Mouse (Mus musculus) midbrain, embryonic 13.5 days (tissue): ENCODE data around the gene Rps21. TPM values are rescaled to one million over a fixed set of nuclear protein-coding genes. Genes with fewer than 3 reads are reported as not detected.

Source experiments
- ATAC-seq: fragments of 200-750 bp; cut with Nextera tagmentation; 2 replicates; pipeline ENCODE4 v1.8.0; 2017; ENCODE audit warnings: mild to moderate bottlenecking, moderate TSS enrichment, moderate library complexity
- H3K27ac ChIP-seq: fragments of 300-500 bp; sonication (generic); 2 replicates; pipeline ENCODE4 v1.5.1; 2015; ENCODE audit warnings: inconsistent platforms, mild to moderate bottlenecking, moderate library complexity
- H3K27me3 ChIP-seq: fragments of 300-500 bp; sonication (generic); 2 replicates; pipeline ENCODE4 v1.6.1; 2015; ENCODE audit warnings: mild to moderate bottlenecking, inconsistent platforms
- H3K36me3 ChIP-seq: fragments of 300-500 bp; sonication (generic); 2 replicates; pipeline ENCODE4 v1.6.1; 2015; ENCODE audit warnings: mild to moderate bottlenecking, inconsistent platforms
- H3K4me1 ChIP-seq: fragments of 300-500 bp; sonication (generic); replicated peaks from 2 replicates; pipeline ENCODE4 v1.6.1; 2015; ENCODE audit warnings: inconsistent platforms
- H3K4me2 ChIP-seq: fragments of 300-500 bp; sonication (generic); replicated peaks from 2 replicates; pipeline ENCODE4 v1.6.1; 2015; ENCODE audit warnings: moderate library complexity, mild to moderate bottlenecking, inconsistent platforms
- H3K4me3 ChIP-seq: fragments of 300-500 bp; sonication (generic); replicated peaks from 2 replicates; pipeline ENCODE4 v1.5.1; 2015; ENCODE audit warnings: mild to moderate bottlenecking, inconsistent platforms
- H3K9ac ChIP-seq: fragments of 300-500 bp; sonication (generic); replicated peaks from 2 replicates; pipeline ENCODE4 v1.6.1; 2015; ENCODE audit warnings: mild to moderate bottlenecking, inconsistent platforms
- H3K9me3 ChIP-seq: fragments of 300-500 bp; sonication (generic); 2 replicates; pipeline ENCODE4 v1.6.1; 2016; ENCODE audit warnings: mild to moderate bottlenecking, inconsistent platforms
- WGBS: fragments of 180-500 bp; shearing (Covaris S2); methylation state at CpG from one replicate; pipeline ENCODE4 v1.1.7; 2015; 5-methylcytosine and 5-hydroxymethylcytosine counted together
- polyA plus RNA-seq: library from polyadenylated mRNA; unstranded; fragments of >200 nt; fragmentation: Nextera tagmentation; extraction: Ambion mirVana; gene quantifications from 2 replicates; pipeline ENCODE4 v1.2.1, GENCODE M21; 2015

Gene Rps21
- polyA plus RNA-seq, 1 experiment from 2014 or later: 448 TPM

GRCm38 (mm10) chr2:180233101-180233904 lies 23.9 kb upstream of the Rps21 start:
- Histone ChIP-seq H3K4me2 (no peak overlapping the region), H3K4me1 (peaks cover 4% of the 10 kb centered on the region), H3K27ac (no peak overlapping the region), H3K9ac (no peak overlapping the region), H3K36me3 (no peaks in the 10 kb centered on the region), H3K27me3 (no peaks in the 10 kb centered on the region), H3K9me3 (no peaks in the 10 kb centered on the region), H3K4me3 (no peak overlapping the region)
- 88% methylated on average over 7 of the region's 7 CpGs for WGBS
- no peak for ATAC-seq

GRCm38 (mm10) chr2:180234353-180234752 lies 22.8 kb upstream of the Rps21 start:
- H3K27ac ChIP-seq: no peak overlapping the region
- H3K9me3 ChIP-seq: no peaks in the 10 kb centered on the region
- H3K9ac ChIP-seq: no peak overlapping the region
- no peaks in the 10 kb centered on the region for H3K27me3 ChIP-seq
- ATAC-seq: no peak
- no peaks in the 10 kb centered on the region for H3K4me1 ChIP-seq
- H3K4me2 ChIP-seq: no peak overlapping the region
- 92% methylated on average over 8 of the region's 8 CpGs for WGBS
- no peaks in the 10 kb centered on the region for H3K36me3 ChIP-seq
- H3K4me3 ChIP-seq: no peak overlapping the region

- Histone ChIP-seq H3K27me3 (no peaks in the 10 kb centered on the region), H3K36me3 (no peaks in the 10 kb centered on the region), H3K27ac (no peak overlapping the region), H3K9me3 (no peaks in the 10 kb centered on the region), H3K4me1 (no peaks in the 10 kb centered on the region), H3K4me2 (no peak overlapping the region), H3K9ac (no peak overlapping the region), H3K4me3 (no peak overlapping the region)
- 55% methylated on average over 6 of the region's 6 CpGs for WGBS
- ATAC-seq: no peak
Observed at GRCm38 (mm10) chr2:180234980-180235379, 22.2 kb upstream of the Rps21 start.

- ATAC-seq: no peak
- no peak overlapping the region for H3K9ac ChIP-seq
- no peak overlapping the region for H3K27ac ChIP-seq
- H3K4me3 ChIP-seq: no peak overlapping the region
- no peaks in the 10 kb centered on the region for H3K9me3 ChIP-seq
- no peaks in the 10 kb centered on the region for H3K4me1 ChIP-seq
- H3K36me3 ChIP-seq: no peaks in the 10 kb centered on the region
- WGBS: 91% methylated on average over 4 of the region's 4 CpGs
- no peak overlapping the region for H3K4me2 ChIP-seq
- no peaks in the 10 kb centered on the region for H3K27me3 ChIP-seq
Observed at GRCm38 (mm10) chr2:180235788-180236187, 21.4 kb upstream of the Rps21 start.

GRCm38 (mm10) chr2:180236500-180236899 lies 20.7 kb upstream of the Rps21 start:
- Histone ChIP-seq H3K27me3 (no peaks in the 10 kb centered on the region), H3K27ac (no peak overlapping the region), H3K9me3 (no peaks in the 10 kb centered on the region), H3K4me2 (no peak overlapping the region), H3K36me3 (no peaks in the 10 kb centered on the region), H3K4me1 (no peaks in the 10 kb centered on the region), H3K9ac (no peak overlapping the region), H3K4me3 (no peak overlapping the region)
- no peak for ATAC-seq
- WGBS: 59% methylated on average over 2 of the region's 3 CpGs

GRCm38 (mm10) chr2:180236930-180237329 lies 20.2 kb upstream of the Rps21 start:
- Histone ChIP-seq H3K9me3 (peaks cover 4% of the 10 kb centered on the region; the same call in 1 of the 2 replicates), H3K4me1 (no peaks in the 10 kb centered on the region), H3K4me3 (no peak overlapping the region), H3K27ac (no peak overlapping the region), H3K27me3 (no peaks in the 10 kb centered on the region), H3K36me3 (no peaks in the 10 kb centered on the region), H3K4me2 (no peak overlapping the region), H3K9ac (no peak overlapping the region)
- WGBS: 88% methylated on average over 3 of the region's 3 CpGs
- ATAC-seq: no peak

GRCm38 (mm10) chr2:180237601-180238345 lies 19.4 kb upstream of the Rps21 start:
- Histone ChIP-seq H3K9ac (no peak overlapping the region), H3K4me1 (no peaks in the 10 kb centered on the region), H3K4me2 (no peak overlapping the region), H3K27me3 (no peaks in the 10 kb centered on the region), H3K9me3 (peaks cover 4% of the 10 kb centered on the region; the same call in 1 of the 2 replicates), H3K4me3 (no peak overlapping the region), H3K27ac (no peak overlapping the region), H3K36me3 (no peaks in the 10 kb centered on the region)
- WGBS: 93% methylated on average over 7 of the region's 7 CpGs
- no peak for ATAC-seq

GRCm38 (mm10) chr2:180238591-180238990 lies 18.6 kb upstream of the Rps21 start:
- Histone ChIP-seq H3K9ac (no peak overlapping the region), H3K27me3 (no peaks in the 10 kb centered on the region), H3K4me2 (no peak overlapping the region), H3K27ac (no peak overlapping the region), H3K4me3 (no peak overlapping the region), H3K9me3 (peaks cover 4% of the 10 kb centered on the region; the same call in 1 of the 2 replicates), H3K4me1 (no peaks in the 10 kb centered on the region), H3K36me3 (no peaks in the 10 kb centered on the region)
- WGBS: 88% methylated on average over 5 of the region's 5 CpGs
- ATAC-seq: no peak

- Histone ChIP-seq H3K4me2 (no peak overlapping the region), H3K9me3 (peaks cover 4% of the 10 kb centered on the region; the same call in 1 of the 2 replicates), H3K27me3 (no peaks in the 10 kb centered on the region), H3K4me3 (no peak overlapping the region), H3K27ac (no peak overlapping the region), H3K36me3 (no peaks in the 10 kb centered on the region), H3K9ac (no peak overlapping the region), H3K4me1 (no peaks in the 10 kb centered on the region)
- 85% methylated on average over 4 of the region's 4 CpGs for WGBS
- ATAC-seq: no peak
Observed at GRCm38 (mm10) chr2:180243108-180243507, 14.1 kb upstream of the Rps21 start.

- ATAC-seq: no peak
- H3K4me3 ChIP-seq: no peak overlapping the region
- H3K27me3 ChIP-seq: no peaks in the 10 kb centered on the region
Observed at GRCm38 (mm10) chr2:180247916-180248315, 9.3 kb upstream of the Rps21 start.

GRCm38 (mm10) chr2:180248947-180249660 lies 8.1 kb upstream of the Rps21 start:
- no peak overlapping the region for H3K27ac ChIP-seq
- 49% methylated on average over 9 of the region's 9 CpGs for WGBS
- 0 out of 2 replicates have a peak, but pooled peaks cover 6% of the 10 kb centered on the region for H3K4me1 ChIP-seq
- no peak overlapping the region for H3K4me3 ChIP-seq
- H3K9ac ChIP-seq: no peak overlapping the region
- H3K4me2 ChIP-seq: no peak overlapping the region
- H3K27me3 ChIP-seq: no peaks in the 10 kb centered on the region
- no peaks in the 10 kb centered on the region for H3K9me3 ChIP-seq
- H3K36me3 ChIP-seq: no peaks in the 10 kb centered on the region
- no peak for ATAC-seq

More at GRCm38 (mm10) chr2:180247916-180248315, 9.3 kb upstream of the Rps21 start:
- Histone ChIP-seq H3K36me3 (no peaks in the 10 kb centered on the region), H3K9ac (no peak overlapping the region), H3K9me3 (no peaks in the 10 kb centered on the region), H3K4me1 (0 out of 2 replicates have a peak, but pooled peaks cover 6% of the 10 kb centered on the region), H3K27ac (no peak overlapping the region), H3K4me2 (no peak overlapping the region)
- 91% methylated on average over 5 of the region's 5 CpGs for WGBS
